Mouse (Mus musculus) gastrocnemius, postnatal 25 days (tissue): ENCODE measurements around the gene Zcchc14. TPM values are rescaled to one million over a fixed set of nuclear protein-coding genes. Genes with fewer than 3 reads are reported as not detected.
"Not testable (repeated sequence)": the region's sequence is repeated elsewhere in the genome, so short reads cannot be mapped to it uniquely, and the experiment has no call there.

Source experiments
- DNase-seq: peaks from one replicate; pipeline ENCODE4 v3.0.0; 2022
- total RNA-seq, 2 experiments: library from RNA; stranded (reverse); gene quantifications; 1 replicate in 1 of 2; 2 replicates in 1 of 2; pipeline ENCODE4 v1.2.3; 2021

Zcchc14 gene
- total RNA-seq, 2 experiments from 2014 or later = 16.3 to 17.0 TPM

DNA sequence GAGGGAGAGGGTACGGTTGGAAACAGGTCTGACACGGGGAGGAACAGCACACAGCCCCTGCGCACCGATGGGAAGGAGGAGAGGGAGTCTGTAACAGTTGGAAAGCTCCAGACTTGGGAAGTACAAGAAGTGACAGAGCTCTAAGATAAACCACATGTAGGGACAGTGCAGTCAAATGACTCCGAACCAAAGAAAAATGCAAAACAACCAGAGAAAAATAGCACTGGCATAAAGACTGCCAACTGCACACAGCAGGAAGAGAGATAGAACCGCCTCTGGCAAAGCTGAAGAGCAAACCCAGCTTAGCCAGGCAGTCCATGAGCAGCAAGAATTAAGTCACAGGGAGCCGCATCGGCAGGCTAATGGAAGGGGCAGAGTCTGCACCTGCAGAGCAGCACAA lies 29.7 kb downstream of the Zcchc14 start:
- DNase-seq = no peak

DNA sequence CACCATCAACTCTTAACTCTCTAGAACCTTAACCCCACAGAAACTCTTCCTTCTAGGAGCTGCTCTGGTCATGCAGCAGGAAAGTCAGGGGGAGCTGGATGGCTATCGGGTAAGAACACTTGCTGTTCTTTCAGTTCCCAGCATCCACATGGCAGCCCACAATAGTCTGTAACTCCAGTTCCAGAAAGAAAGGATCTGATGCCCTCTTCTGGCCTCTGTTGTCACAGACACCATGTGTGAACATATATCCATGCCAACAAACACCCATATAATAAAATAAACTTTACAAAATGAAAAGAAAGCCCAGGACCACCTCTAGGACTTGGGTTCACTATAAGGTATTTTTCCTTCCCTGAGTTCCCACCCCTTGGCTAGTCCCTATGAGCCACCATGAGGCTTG lies 30.8 kb downstream of the Zcchc14 start:
- no peak for DNase-seq

DNA sequence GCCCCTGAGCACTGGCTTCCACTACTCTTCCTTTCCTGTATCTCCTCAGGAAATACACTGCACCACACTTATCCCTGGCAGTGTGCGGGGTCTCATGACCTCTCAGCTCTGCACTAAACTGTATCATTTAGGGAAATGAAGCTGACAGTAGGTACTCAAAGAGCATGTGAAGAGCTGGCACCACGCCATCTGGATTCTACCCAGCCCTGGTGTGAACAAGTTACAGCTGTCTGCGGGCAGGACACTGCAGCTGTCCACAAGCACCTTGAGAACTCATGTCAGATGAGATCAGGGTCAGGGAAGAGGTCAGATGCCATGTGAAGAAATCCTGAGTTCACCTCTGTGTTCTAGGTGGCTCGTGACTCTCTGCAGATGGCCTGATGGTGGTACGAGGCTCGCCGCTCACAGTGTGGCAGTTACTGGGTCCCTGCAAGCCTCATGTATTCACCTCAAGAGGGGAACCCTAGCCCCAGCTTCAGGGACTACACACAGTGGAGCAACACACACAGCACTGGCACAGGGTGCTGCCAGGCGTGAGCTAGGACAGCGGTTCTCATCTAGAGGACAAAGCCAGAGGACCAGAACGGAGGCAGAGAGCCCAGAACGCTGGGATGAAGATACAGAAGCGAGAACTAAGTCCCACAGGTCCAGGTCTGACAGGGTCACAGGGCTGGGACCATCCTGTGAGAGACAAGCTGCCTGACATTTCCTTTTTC lies 31.7 kb downstream of the Zcchc14 start:
- DNase-seq = no peak

DNA sequence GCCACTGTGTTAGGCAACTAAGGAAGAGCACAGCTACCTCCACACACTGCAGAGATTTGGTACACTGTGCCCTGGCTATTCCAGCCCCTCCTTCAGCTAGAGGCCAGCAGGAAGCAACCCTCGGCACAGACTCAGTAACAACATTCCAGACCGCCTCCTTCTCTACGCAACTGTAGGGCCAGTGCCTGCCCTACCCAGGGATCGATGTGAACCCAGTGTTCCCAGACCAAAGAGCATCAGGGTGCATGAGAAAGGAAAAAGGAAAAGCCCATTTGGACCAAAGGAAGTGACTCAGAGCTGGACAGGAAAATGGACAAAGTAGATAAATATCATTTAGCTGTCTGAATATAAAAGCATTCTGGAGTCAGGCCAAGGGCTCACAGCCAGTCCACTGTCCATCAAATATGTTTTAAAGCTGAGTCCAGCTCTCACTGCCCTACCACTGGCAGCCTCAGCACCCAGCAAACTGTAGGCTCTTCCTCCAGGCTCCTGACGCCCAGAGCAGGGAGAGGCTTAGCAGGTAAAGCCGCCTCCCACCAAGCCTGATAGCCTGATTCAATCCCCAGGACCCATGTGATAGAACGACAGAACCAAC lies 33.2 kb downstream of the Zcchc14 start:
- DNase-seq = peak; percentile 77

DNA sequence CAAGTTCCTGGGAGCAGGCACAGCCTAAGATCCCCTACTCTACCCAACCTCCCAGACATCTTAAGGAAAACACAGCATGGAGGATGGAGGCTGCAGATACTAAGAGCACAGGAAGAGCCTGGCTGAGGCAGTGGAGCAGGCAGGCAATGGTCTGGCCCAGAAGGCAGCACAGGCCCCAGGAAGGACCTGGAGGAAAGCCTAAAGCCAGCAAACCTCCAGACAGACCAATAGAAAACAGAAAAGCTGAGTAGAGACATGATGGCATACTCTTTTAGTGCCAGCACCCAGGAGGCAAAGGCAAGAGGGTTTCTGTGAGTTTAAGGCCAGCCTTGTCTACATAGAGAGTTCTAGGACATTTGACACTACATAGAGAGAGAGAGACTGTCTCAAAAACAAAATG lies 39.3 kb downstream of the Zcchc14 start:
- DNase-seq = no peak

DNA sequence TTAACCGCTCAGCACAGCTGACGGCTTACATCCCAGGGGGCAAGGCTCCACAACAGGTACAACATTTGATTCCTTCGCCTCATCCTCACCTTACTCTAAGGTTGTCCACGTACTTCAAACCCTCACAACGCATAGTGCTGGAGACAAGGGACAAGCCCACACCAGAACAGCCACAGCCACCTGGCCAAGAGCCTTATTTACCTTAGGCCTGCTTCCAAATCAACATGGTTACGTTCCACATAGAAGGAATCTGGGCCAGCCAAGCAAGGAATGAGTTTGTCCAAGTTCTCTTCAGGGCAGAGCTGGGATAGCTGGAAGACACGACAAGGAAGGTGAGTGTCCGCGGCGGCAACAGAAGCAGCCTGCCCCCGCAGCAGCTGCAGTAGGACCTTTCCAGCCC lies 42.8 kb downstream of the Zcchc14 start:
- DNase-seq = no peak

DNA sequence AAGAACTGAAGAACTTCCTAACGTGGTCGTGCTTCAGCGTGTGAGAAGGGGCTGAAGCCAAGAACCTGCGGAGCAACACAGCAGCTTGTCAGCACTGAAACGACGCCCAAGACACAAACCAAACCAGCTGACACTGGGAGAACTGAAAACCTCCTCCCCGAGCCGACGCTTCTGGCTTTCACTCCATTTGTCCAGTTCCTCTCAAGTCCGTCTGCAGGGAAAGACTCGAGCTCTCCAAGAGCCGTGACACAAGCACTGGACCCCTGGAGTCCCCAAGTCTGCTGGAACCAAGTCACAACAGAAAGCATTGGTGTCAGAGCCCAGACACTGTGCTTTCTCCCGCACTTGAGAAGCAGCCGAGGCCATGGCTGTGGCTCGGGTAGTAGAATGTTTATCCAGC lies 43.5 kb downstream of the Zcchc14 start:
- DNase-seq = no peak

DNA sequence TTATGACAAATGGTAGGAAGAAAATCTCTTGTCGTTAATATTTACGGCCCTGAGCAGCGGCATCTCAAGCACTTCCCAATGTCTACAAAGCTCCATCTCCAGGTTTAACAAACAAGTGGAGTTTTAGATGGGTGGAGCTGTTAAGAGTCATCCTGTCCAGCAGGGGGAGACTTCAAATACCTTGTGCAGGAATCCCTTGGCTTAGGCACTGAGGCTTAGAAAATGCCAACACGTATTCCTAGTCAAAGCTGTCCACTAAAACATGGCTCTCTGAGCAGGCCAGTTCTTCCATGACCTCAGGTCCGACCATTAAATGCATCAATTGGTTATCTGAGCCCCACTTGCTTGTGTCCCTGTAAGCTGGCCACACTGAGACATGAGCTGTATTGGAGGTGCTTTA lies 45.0 kb downstream of the Zcchc14 start:
- no peak for DNase-seq

DNA sequence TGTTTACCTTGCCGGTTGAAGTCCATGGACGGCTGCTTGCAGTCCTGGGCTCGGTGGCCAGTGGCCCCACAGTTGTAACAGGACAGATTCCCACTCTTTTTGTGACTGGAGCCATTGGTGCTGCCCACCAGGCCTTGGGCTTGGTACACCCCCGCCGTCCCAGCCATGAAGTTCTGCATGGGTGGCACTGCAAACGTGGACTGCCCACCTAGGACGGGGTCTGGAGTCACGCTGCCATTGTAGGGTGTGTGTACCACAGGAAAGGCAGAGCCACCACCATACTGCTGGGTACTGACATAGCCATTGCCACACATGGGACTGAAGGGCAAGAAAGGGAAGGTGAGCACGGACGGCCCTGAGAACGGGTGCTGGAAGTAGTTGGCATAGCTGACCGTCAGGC lies 48.9 kb downstream of the Zcchc14 start:
- no peak for DNase-seq

DNA sequence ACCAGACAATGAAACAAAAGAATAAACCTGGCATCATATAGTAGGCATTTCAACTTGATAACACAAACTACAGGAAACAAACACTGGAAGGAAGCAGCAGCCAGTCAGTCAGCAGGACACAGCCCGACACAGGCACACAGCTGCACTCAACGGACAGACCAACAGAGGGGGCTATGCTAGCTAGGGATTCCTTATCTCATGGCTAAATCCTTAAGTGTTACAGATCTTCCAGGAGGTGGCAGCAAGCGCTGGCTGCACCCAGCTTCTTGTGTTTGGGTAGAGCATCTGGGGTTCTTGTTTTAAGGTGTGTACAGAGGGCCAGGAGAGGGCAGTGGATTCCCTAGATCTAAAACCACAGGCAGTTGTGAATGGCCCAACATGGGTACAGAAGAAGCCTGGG lies 49.8 kb downstream of the Zcchc14 start:
- peak; percentile 69 for DNase-seq

DNA sequence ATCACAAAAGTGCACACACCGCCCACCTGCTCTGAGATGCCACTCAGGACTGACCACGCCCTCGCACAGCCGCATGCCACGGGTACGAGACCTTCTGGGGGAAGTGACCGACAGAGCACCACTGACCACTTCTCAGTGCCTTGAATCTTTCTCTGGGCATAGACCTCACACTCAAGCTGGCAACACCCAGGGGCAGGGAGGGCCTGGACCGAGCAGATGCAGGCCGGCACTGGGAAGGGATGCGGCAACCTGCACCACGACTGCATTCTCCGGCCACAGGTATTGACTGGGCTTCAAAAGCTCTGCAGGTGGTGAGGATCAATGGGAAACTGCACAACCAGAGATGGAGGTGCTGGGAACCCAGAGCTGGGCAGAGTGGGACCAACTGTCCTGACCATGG lies 50.3 kb downstream of the Zcchc14 start:
- DNase-seq = no peak

DNA sequence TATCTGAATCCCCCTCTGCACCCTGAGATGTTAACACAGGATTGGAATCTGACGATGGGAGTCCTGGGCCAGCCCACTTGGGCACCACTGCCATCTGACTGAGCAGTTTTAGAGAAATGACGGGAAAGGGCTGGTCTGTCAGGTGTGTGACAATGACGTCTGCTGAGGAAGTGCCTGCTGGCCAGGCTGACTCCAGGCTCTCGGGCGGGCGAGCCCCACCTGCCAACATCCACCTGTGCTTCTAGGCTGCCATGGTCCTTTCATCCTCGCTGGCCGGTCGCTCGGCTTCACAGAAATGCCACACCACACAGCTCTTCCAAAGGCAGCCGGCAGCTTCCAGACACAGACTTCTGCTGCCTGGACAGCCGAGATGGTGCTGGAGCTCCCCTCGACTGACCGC lies 52.9 kb downstream of the Zcchc14 start:
- no peak for DNase-seq

DNA sequence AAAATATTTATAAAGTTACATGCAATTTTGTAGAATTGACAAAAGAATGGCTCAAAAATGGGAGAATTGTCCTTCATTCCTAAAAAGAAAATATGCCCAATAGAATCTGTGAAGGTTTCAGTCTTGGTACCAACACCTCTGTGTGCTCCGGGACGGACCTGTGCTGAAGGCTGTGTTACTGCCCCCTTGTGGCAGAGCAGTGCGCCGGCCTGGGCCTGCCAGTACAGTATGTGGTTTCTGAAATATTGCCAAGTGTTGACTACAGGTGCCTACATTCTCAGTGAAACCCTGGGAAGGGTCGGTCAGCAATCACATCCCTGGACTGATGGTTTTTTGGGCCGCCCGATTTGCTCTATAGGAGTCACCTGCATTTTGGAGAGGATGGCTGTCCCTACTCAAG lies 53.8 kb downstream of the Zcchc14 start:
- peak; percentile 72 for DNase-seq

DNA sequence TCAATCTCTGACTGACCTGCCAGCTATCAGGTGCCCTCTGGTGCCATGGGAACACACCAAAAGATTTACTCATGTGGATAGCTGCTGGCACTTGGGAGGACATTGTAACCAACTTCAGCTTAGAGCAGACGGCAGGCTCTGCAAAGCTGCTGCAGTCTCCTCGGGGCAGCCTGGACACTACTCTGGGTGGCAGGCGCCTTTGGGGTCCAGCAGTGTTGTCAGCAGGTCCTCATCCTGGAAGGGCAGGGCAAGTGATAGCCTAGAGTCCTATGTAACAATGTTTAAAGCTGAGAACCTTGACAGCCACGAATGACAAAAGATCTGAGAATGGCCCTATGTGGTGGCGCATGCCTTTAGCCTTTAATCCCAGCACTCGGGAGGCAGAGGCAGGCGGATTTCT lies 54.5 kb downstream of the Zcchc14 start:
- no peak for DNase-seq

DNA sequence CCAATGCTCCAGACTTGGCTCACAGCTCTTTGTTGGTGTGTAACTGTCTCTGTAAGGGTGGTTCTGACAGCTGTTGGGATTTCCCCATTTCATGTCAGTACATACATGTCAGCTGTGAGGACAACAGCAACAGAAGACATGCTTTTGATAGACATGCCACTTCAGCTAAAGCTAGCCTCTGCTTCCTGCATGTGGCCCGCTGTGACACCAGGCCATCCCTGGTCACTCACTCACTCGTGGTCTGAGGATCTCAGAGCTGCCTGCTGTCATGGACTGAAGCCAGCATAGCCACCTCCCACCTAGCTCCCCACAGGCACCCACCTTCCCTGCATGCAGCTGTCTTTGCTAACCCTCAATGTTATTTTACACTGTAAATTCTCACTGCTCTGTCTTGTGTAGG lies 55.2 kb downstream of the Zcchc14 start:
- DNase-seq = not testable (repeated sequence)

DNA sequence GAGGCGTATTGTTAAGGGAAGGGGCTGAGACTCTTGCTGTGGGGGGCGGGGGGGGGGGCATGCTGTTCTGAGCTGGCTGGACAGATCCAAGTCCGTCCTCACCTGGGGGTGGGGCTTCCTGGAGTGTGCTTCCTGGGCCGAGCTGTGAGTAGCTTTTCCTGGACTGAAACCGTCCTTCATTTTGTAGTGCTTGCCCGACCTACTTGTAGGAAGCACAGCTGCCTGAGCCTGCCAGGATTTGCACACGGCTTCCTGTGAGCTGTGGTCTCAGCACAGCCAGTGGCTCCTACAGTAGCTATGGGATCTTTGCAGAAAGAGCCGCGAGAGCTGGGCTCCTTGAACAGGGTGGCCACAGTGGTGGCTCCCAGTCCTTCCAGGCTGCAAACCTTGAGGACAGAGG lies 58.7 kb downstream of the Zcchc14 start:
- no peak for DNase-seq

DNA sequence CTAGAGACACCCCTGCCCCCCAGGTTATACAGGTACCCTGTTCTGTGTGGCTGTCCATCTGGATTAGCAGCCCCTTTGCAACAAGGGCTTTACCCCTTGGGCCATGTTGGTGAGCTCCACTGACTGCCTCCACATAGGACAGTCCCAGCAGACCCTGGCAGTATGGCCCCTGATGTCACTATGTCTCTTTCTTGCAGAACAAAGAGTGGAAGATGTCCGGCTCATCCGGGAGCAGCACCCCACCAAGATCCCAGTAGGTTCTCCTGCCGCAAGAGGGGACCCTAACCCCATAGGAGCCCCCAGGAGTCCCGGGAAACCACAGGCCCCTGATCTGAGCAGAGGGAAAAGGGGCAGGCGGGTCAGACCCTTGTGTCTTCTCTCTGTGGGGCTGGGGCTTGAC lies 59.4 kb downstream of the Zcchc14 start:
- no peak for DNase-seq

DNA sequence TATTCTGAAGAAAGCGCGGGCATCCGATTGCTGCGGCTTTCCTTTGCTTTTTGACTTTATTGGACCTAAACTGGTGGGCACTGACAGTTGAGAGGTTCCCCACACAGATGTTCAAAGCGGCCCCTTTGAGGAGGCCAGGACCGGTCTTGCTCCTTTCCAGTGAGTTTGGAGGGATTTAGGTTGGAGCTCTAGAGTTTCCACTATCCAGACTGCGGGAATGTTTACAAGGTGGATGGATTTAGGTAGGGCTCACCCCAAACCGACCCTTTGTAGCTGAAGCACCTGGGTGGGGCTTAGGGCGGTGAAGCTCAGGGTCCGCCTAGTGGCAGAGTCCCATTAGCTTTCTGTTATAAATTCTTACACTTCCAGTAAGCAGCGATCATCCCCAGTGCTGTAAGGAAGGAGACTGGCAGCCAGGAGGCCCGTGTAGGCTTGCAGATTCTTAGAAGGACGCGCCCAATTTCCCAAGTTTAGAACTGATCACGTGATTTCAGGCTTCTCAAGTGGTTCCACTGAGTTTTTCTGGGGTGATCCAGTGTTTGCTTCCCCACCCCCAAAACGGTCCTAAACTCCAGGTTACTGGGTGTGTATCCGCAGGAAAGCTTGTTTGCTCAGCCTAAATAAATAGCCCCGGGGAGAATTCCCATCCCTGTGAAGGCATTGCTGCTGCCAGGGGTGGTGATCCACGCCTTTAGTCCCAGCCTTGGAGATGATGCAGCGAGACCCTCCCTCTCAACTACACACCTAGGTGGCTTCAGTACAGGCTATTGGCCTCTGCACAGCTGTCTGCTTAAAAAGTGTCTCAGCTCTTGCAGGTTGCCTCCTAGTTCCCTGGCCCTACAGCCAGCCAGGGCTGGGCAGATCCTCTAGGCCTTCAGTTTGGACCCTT lies 61.3 kb downstream of the Zcchc14 start:
- no peak for DNase-seq

DNA sequence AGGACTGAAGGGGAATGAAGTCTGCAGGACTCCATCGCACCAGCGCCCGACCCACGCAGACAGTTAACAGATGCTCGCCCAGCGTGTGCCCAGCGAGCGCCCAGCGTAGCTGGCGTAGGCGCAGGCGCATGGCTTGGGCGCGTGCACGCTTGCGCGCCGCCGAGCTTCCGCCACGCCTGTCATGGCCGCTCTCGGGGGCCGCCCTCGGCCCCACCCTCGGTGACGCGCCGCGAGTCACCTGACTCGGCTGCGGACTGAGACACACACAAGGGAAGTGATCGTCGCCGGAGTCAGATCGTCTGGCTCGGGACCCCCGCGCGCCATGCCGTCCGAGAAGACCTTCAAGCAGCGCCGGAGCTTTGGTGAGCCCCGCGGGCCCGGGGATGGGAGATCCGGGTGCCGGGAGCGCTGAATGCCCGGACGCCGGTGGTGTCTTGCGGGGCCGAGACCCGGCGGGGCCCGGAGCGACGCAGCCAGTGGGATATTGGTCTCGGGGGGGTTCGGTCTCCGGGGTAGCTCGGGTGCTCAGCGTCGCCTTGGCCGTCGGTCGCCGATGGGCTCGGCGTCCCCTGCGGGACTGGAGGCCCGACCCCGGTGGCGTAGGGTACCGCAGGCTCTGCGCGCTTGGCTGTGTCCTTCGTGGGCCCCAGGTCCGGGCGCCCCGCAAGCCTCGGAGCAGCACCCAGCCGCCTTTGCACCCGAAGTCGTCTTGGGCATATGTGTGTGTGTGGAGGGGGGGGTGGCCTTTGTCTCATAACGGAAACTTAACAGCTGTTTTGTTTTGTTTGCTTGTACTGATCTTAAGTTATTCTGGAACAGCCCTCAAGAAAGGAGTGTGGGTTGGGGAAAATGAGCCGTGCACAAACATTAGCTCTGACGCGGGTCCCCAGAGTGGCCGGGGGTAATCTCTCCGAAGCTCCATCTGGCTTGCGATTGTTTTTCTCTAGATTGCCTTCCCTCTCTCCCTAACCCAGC lies 62.2 kb downstream of the Zcchc14 start, which contains the start of gene Map1lc3b:
TSS of gene Map1lc3b (plus strand) at position 159 of the 975 bp plus-strand sequence.
- DNase-seq = peak; percentile 93

DNA sequence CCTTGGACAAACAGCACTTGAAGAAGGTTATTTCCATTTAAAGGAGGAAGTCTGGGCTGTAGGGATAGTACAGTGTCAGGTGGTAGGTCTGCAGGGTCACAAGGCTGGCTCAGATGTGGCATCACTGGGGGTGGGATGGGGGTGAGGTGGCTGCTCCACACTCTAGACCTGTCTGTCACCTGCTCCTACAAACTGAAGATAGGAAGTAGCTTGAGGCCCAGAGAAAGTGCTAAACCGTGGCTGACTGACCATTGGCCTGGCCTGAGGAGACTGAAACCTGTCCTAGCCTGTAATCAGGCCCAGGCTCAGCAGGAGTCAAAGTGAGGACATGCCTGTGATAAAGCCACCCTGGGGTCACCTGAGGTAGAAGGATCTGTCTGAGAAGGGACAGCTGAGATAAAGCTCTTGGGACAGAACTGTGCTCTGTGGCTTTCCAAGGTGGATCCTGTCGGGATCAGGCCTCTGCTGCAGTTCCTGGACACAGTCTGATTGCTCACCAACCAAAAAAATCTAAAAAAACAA lies 63.4 kb downstream of the Zcchc14 start:
- no peak for DNase-seq

DNA sequence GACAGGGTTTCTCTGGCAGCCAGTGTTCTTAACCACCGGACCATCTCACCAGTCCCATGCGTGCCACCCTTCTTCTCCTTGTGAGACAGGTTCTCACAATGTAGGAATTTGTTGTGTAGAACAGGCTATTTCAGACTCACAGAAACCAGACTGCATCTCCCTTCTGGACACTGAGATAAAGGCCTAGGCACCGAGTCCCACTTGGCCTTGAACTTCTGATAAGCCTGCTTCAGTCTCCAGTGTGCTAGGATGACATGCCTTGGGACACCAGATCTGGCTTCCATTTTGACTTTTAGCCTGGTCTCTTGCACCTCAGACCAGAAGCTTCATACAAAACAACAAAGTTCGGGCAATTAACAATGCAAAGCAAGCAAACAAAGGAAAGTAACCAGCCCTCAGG lies 64.0 kb downstream of the Zcchc14 start:
- DNase-seq = no peak
